Mouse (Mus musculus) hindbrain, embryonic 11.5 days (tissue): ENCODE data around the gene Ripk3. TPM values are rescaled to one million over a fixed set of nuclear protein-coding genes. Genes with fewer than 3 reads are reported as not detected.

ENCODE experiments used
- ATAC-seq: fragments of 200-750 bp; cut with Nextera tagmentation; 2 replicates; pipeline ENCODE4 v1.8.0; 2017; ENCODE audit warnings: mild to moderate bottlenecking, moderate TSS enrichment, moderate library complexity; ENCODE audit not compliant: low FRiP score
- DNase-seq: peaks from one replicate; pipeline ENCODE4 v3.0.0-alpha.2; 2015; ENCODE audit warnings: low spot score
- H3K27ac ChIP-seq: fragments of 300-500 bp; sonication (generic); 2 replicates; pipeline ENCODE4 v1.5.1; 2014; ENCODE audit warnings: mild to moderate bottlenecking, low read depth, low read length
- H3K27me3 ChIP-seq: fragments of 300-500 bp; sonication (generic); 2 replicates; pipeline ENCODE4 v1.6.1; 2014; ENCODE audit warnings: mild to moderate bottlenecking, low read length, moderate library complexity, mixed read lengths; ENCODE audit not compliant: control insufficient read depth, insufficient read depth
- H3K36me3 ChIP-seq: fragments of 300-500 bp; sonication (generic); 2 replicates; pipeline ENCODE4 v1.6.1; 2014; ENCODE audit warnings: mild to moderate bottlenecking, low read length, moderate library complexity, mixed read lengths; ENCODE audit not compliant: control insufficient read depth, insufficient read depth
- H3K4me1 ChIP-seq: fragments of 300-500 bp; sonication (generic); replicated peaks from 2 replicates; pipeline ENCODE4 v1.6.1; 2014; ENCODE audit warnings: low read length, mixed read lengths; ENCODE audit not compliant: control insufficient read depth, insufficient read depth
- H3K4me2 ChIP-seq: fragments of 300-500 bp; sonication (generic); replicated peaks from 2 replicates; pipeline ENCODE4 v1.6.1; 2014; ENCODE audit warnings: mild to moderate bottlenecking, low read depth, low read length
- H3K4me3 ChIP-seq: fragments of 300-500 bp; sonication (generic); 2 replicates; pipeline ENCODE4 v1.5.1; 2014; ENCODE audit warnings: low read depth, low read length
- H3K9ac ChIP-seq: fragments of 300-500 bp; sonication (generic); 2 replicates; pipeline ENCODE4 v1.6.1; 2014; ENCODE audit warnings: low read depth, low read length
- H3K9me3 ChIP-seq: fragments of 300-500 bp; sonication (generic); 2 replicates; pipeline ENCODE4 v1.6.1; 2016; ENCODE audit warnings: low read length; ENCODE audit not compliant: control insufficient read depth
- WGBS: fragments of 180-500 bp; shearing (Covaris S2); extraction: QIAGEN DNeasy Blood & Tissue Kit; methylation state at CpG from one replicate; pipeline ENCODE4 v1.1.7; 2014; 5-methylcytosine and 5-hydroxymethylcytosine counted together
- polyA plus RNA-seq: library from polyadenylated mRNA; unstranded; fragments of >200 nt; fragmentation: Nextera tagmentation; extraction: Ambion mirVana; gene quantifications from 2 replicates; pipeline ENCODE4 v1.2.1, GENCODE M21; 2014

Gene Ripk3
- polyA plus RNA-seq, 1 experiment from 2014 or later = 11.0 TPM

GRCm38 (mm10) chr14:55819845-55820405 lies 31.3 kb upstream of the Ripk3 start:
- H3K9ac ChIP-seq = no peak overlapping the region
- no peak overlapping the region for H3K27ac ChIP-seq
- H3K9me3 ChIP-seq = no peaks in the 10 kb centered on the region
- WGBS = 77% methylated on average over 7 of the region's 7 CpGs
- H3K27me3 ChIP-seq = 0 out of 2 replicates have a peak, but pooled peaks cover 1% of the 10 kb centered on the region
- no peak overlapping the region for H3K4me2 ChIP-seq
- DNase-seq (no peak), ATAC-seq (no peak)
- no peak overlapping the region for H3K4me3 ChIP-seq
- H3K36me3 ChIP-seq = no peaks in the 10 kb centered on the region
- peaks cover 2% of the 10 kb centered on the region; the same call in 1 of the 2 replicates for H3K4me1 ChIP-seq

- no peaks in the 10 kb centered on the region for H3K9me3 ChIP-seq
- DNase-seq = peak; percentile 68
- no peak overlapping the region for H3K27ac ChIP-seq
- ATAC-seq = peak; percentile 47; the same call in 1 of the 2 replicates
- peak overlapping the region; percentile 63 for H3K4me2 ChIP-seq
- H3K4me1 ChIP-seq = no peaks in the 10 kb centered on the region
- H3K4me3 ChIP-seq = peak overlapping the region; percentile 41
- WGBS = 25% methylated on average over 17 of the region's 17 CpGs
- peak overlapping the region; percentile 12 for H3K9ac ChIP-seq
- H3K27me3 ChIP-seq = no peaks in the 10 kb centered on the region
- H3K36me3 ChIP-seq = no peaks in the 10 kb centered on the region
These were observed 26.7 kb upstream of the Ripk3 start for GRCm38 (mm10) chr14:55815310-55815751.

DNA sequence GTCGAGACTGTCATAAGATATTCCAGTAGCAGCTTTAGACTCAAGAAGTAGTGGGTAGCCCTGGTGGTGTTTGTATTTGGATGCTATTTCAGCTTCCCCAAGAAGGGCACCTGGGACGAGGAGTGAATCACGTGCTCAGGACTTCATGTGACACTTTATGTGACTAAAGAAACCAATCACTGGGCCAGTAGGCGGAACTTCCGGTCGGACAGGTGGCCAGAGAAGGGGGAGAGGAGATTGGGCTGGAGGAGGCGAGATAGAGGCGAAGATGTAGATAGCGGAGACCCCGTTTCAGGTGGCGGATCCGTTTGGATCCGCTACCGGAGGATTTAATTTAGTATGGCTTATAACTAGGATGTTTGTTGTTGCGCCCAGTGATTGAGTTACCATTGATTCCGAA lies 26.2 kb upstream of the Ripk3 start:
- DNase-seq (peak; percentile 75), ATAC-seq (peak; percentile 53; the same call in 1 of the 2 replicates)
- Histone ChIP-seq H3K4me3 (peak overlapping the region; percentile 41), H3K4me2 (peak overlapping the region; percentile 63), H3K27me3 (no peaks in the 10 kb centered on the region), H3K36me3 (no peaks in the 10 kb centered on the region), H3K9ac (peak overlapping the region; percentile 12), H3K27ac (no peak overlapping the region), H3K9me3 (no peaks in the 10 kb centered on the region), H3K4me1 (no peaks in the 10 kb centered on the region)
- 15% methylated on average over 16 of the region's 16 CpGs for WGBS

GRCm38 (mm10) chr14:55795380-55796163 lies 6.9 kb upstream of the Ripk3 start:
- no peak overlapping the region for H3K27ac ChIP-seq
- no peaks in the 10 kb centered on the region for H3K36me3 ChIP-seq
- no peaks in the 10 kb centered on the region for H3K27me3 ChIP-seq
- no peak overlapping the region for H3K9ac ChIP-seq
- H3K4me1 ChIP-seq = no peaks in the 10 kb centered on the region
- no peak overlapping the region for H3K4me3 ChIP-seq
- H3K4me2 ChIP-seq = no peak overlapping the region
- ATAC-seq (no peak), DNase-seq (no peak)
- H3K9me3 ChIP-seq = no peaks in the 10 kb centered on the region
- 91% methylated on average over 15 of the region's 15 CpGs for WGBS

DNA sequence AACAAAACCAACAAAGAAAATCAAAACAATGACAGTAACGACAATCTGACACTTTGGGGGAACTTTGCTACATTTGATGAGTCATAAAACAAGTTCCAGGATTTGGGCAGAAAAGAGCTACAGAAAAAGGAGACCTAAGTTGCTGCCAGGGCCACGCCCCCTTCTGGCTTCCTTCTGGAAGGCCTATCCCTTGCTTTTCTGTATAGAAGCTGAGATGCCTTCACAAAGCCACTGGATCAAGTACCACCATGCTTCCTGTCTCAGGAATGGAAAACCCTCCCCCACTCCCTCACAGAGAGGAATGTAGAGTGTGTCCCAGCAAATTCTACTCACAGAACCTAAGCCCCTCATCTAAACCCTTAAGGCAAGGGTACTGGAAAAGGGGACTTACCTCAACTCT lies 5.3 kb upstream of the Ripk3 start:
- H3K9ac ChIP-seq = no peak overlapping the region
- H3K4me2 ChIP-seq = no peak overlapping the region
- H3K36me3 ChIP-seq = no peaks in the 10 kb centered on the region
- no peaks in the 10 kb centered on the region for H3K4me1 ChIP-seq
- no peak overlapping the region for H3K4me3 ChIP-seq
- no peak for ATAC-seq
- H3K27me3 ChIP-seq = peaks cover 3% of the 10 kb centered on the region; the same call in 1 of the 2 replicates
- H3K27ac ChIP-seq = no peak overlapping the region
- no peak for DNase-seq
- no peaks in the 10 kb centered on the region for H3K9me3 ChIP-seq
- WGBS = 64% methylated on average over 2 of the region's 2 CpGs

- WGBS = 77% methylated on average over 2 of the region's 2 CpGs
- no peak for DNase-seq
These were observed 4.8 kb upstream of the Ripk3 start for GRCm38 (mm10) chr14:55793461-55793860.

GRCm38 (mm10) chr14:55787731-55788130 lies 934 bp downstream of the Ripk3 start:
- H3K4me3 ChIP-seq = no peak overlapping the region

More at GRCm38 (mm10) chr14:55793461-55793860, 4.8 kb upstream of the Ripk3 start:
- H3K9ac ChIP-seq = no peak overlapping the region
- H3K9me3 ChIP-seq = no peaks in the 10 kb centered on the region
- H3K27ac ChIP-seq = no peak overlapping the region
- no peaks in the 10 kb centered on the region for H3K36me3 ChIP-seq
- no peak overlapping the region for H3K4me3 ChIP-seq
- H3K27me3 ChIP-seq = peaks cover 8% of the 10 kb centered on the region; the same call in 1 of the 2 replicates
- no peak overlapping the region for H3K4me2 ChIP-seq
- ATAC-seq = no peak
- H3K4me1 ChIP-seq = no peaks in the 10 kb centered on the region; the same call in 1 of the 2 replicates

GRCm38 (mm10) chr14:55785195-55785594 lies 3.5 kb downstream of the Ripk3 start:
- peak; percentile 17 for DNase-seq
- H3K4me3 ChIP-seq = no peak overlapping the region
- H3K36me3 ChIP-seq = no peaks in the 10 kb centered on the region
- no peak overlapping the region for H3K9ac ChIP-seq
- no peaks in the 10 kb centered on the region for H3K9me3 ChIP-seq
- no peak overlapping the region for H3K27ac ChIP-seq
- WGBS = 24% methylated on average over 6 of the region's 6 CpGs
- ATAC-seq = no peak
- H3K27me3 ChIP-seq = peaks cover 64% of the 10 kb centered on the region
- peaks cover 5% of the 10 kb centered on the region for H3K4me1 ChIP-seq
- H3K4me2 ChIP-seq = no peak overlapping the region

More at GRCm38 (mm10) chr14:55787731-55788130, 934 bp downstream of the Ripk3 start:
- H3K36me3 ChIP-seq = no peaks in the 10 kb centered on the region
- ATAC-seq (no peak), DNase-seq (no peak)
- H3K9me3 ChIP-seq = no peaks in the 10 kb centered on the region
- no peak overlapping the region for H3K4me2 ChIP-seq
- no peak overlapping the region for H3K9ac ChIP-seq
- H3K27me3 ChIP-seq = peaks cover 51% of the 10 kb centered on the region
- WGBS = 29% methylated on average over 11 of the region's 11 CpGs
- H3K27ac ChIP-seq = no peak overlapping the region
- H3K4me1 ChIP-seq = peaks cover 3% of the 10 kb centered on the region

- Histone ChIP-seq H3K4me1 (peaks cover 5% of the 10 kb centered on the region), H3K27me3 (peaks cover 60% of the 10 kb centered on the region), H3K4me3 (peak within 1 kb of the TSS; percentile 29), H3K27ac (no peak within 1 kb of the TSS), H3K4me2 (peak within 1 kb of the TSS; percentile 32), H3K9me3 (no peaks in the 10 kb centered on the region), H3K36me3 (no peaks in the 10 kb centered on the region), H3K9ac (0 out of 2 replicates have a peak within 1 kb of the TSS, but pooled peaks have one; percentile 31)
- no peak for DNase-seq
- no peak for ATAC-seq
- 6% methylated on average over 13 of the region's 13 CpGs for WGBS
These were observed 4.8 kb downstream of the Ripk3 start, which contains the start of gene Adcy4 for GRCm38 (mm10) chr14:55783958-55784235. TSS of gene Adcy4 (minus strand) at chr14:55784095.
